Mouse (Mus musculus) liver, embryonic 14.5 days (tissue): ENCODE measurements around the gene Rbms3.

ENCODE experiments used
- CTCF ChIP-seq: IDR thresholded peaks from 2 replicates; pipeline ENCODE4 v1.5.1; 2016; ENCODE audit warnings: antibody characterized with exemption, low read depth, control low read depth
- EP300 ChIP-seq: IDR thresholded peaks from 2 replicates; pipeline ENCODE4 v1.6.1; 2016; ENCODE audit warnings: antibody characterized with exemption, low read depth

DNA sequence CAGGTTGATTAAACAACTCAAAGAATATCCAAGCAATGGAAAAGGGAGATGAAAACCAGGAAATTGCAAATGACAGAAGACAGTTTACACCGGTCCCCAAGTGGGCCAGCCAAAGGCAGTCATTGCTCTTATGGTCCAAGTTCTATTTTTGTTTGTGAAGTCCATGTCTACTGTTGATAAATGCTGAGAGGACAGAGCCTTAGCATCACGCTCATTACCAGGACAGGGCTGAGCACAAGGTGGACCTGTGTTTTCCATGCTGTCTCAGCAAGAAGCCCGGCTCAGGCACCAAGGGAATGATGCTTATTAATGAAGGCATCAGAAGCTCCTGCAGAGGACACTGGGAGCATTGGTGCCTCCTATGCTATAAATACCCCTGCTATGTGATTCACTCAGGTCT, 618.9 kb downstream of the Rbms3 start:
- TF ChIP-seq EP300, result no peak
- no peak for TF ChIP-seq CTCF
